Mouse (Mus musculus) embryo, embryonic 9.5 days (tissue): ENCODE results near the gene Ccdc172.

Experiments
- DNase-seq: peaks from one replicate; pipeline ENCODE4 v3.0.0-alpha.2; 2017; ENCODE audit errors: extremely low spot score

Ccdc172 gene

DNA sequence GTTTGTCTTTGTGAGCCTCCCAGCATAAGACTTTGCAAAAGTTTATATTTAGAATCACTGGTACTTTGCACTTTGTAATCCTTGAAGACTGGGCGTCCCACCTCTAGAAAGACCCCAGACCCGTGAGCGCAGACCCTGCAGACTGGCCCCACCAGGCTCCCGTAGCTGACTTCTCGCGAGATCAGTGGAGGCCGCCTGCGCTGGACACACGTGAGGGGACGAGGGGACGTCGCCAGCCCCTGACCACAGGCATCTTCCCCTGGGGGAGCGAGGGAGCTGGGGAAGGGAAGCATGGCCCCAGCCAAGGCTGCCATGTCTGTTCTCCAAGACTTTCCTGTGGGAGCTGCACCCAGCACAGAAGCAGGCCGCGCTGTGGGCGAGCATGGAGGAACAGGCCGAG, at the start of gene Ccdc172:
TSS of gene Ccdc172 (plus strand) at position 176 of the 400 bp plus-strand sequence.
- DNase-seq, result no peak

DNA sequence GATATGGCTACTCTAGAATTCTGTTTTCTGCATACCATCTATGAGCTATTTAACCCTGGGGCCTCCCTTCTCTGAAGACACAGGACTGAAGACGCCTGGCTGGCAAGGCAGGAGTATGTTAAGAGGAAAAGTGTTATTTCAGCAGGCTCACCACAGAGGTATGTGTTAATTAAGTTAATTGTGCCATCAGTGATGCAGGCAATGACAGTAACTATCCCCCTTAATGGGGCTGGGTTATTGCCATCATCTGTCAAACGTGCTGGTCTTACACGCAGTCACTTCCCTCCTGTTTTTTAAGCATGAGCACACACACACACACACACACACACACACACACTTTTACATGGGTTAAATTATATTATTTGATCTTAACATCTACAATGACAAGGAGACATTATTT, 48.0 kb upstream of the Ccdc172 start:
- DNase-seq, result no peak

DNA sequence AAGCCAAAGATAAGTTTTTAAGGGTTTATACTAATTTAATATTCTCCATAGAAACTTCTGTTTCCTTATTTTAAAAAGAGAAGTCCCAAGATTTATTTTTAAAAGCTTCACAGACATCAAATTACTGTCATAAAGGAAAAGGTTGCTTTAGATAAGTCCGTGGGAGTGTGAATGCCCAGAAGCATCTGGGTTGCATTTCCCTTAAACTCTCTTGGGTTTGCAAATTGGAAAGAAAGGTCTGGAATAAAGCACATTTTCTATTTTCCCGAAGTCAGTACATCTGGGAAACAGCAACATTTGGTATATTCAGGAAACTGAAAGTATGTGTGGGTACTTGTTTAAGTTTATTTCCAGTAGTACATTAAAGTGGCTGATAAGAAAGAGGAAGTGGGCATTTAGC, 43.5 kb upstream of the Ccdc172 start:
- DNase-seq, result no peak

DNA sequence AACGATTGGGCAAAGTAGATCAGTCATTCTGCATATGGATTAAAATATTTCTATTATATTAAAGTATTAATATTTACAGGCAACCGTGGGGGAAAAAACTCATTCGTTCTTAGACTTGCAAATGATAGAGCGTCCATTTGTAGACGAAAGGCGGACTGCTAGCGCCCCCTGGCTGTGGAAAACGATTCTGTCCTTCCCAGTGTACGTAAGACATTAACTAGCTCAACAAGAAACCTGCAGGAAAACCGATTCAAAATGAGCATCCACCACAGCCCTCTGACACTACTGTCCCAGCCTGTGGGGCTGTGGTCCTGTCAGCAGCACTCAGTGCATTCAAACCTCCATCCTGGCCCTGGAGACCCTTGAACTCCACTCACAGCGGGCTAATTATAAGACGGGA, 42.4 kb upstream of the Ccdc172 start:
- DNase-seq, result peak; percentile 80

DNA sequence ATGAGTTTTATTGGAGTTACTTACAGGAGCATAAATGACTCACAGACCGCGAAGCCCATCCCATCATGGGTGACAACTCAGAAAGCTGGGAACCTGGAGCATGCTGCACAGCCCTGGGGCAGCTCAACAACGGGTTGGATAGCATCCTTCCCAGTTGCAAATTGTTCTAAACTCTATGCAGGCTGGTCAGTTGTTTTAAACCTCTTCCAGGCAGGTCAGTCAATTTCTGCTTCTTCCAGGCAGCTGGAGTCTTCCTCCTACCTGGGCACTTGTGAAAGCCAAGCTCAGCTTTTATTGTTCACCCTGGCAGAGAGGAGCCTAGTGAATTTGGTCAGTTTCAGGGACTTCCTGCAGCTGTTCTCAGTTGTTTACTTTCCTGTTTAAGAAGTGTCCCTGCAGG, 37.5 kb upstream of the Ccdc172 start:
- DNase-seq, result no peak

DNA sequence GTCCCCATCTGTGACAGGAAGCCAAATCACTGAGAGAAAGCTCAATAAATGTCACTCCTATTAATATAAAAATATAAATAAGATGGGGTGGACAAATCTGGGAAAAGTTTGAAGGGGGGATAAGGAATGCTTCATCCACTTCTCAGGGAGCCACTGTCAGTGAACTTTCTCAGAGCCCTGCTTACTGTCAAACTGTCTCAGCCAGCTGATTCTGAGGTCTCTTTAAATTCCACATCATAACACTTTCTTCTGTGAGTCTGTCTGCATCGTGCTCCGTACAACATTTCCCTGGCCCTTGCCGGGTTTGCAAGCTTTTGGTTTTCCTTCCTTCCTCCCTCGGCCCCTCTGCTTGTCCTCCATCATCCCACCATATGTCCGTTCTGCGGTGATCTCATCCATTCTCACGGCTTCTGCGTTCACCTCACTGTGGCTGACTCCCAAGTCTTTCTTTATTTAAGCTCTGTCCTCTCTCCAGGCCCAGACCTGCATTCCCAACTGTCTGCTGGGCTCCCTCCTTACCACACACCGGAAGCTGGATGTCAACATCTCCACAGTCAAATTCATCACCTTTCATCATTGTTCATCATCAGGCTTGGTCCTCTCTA, 29.3 kb upstream of the Ccdc172 start:
- DNase-seq, result no peak

DNA sequence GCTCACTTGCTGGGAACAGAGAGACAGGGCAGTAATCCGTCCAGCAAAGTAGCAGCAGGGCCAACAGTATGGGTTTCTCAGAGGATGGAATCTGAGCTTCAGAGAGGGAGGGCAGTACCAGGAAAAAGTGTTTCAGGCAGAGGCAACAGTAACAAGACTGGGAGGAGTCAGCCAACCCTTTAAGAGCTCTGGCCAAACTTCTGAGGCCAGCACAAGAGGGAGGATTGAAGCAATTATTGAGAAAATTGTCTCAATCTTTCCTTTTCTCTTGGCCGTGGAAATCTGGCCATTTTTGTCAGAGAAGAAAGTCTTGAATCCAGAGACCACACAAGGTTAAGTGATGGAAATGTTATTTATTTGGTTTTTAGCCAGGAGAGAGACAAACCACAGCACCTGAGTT, 25.1 kb upstream of the Ccdc172 start:
- no peak for DNase-seq

DNA sequence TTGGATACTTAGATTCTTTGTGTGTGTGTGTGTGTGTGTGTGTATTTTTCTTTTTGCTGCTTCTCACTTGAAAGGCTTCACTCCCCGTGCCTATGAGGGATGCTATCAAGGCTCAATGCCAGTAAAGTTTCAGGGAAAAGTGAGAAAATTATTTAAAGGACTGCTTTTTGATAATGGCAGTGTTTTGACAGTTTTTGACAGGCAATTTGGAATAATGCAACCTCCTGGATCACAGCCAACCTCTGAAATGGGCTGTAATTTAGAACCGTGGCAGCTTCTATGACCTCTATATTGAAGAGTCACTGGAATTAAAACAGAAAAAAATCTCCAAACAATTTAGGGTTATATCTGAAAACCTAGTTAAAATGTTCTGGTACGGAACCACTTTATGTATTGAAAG, 14.7 kb upstream of the Ccdc172 start:
- DNase-seq, result no peak

DNA sequence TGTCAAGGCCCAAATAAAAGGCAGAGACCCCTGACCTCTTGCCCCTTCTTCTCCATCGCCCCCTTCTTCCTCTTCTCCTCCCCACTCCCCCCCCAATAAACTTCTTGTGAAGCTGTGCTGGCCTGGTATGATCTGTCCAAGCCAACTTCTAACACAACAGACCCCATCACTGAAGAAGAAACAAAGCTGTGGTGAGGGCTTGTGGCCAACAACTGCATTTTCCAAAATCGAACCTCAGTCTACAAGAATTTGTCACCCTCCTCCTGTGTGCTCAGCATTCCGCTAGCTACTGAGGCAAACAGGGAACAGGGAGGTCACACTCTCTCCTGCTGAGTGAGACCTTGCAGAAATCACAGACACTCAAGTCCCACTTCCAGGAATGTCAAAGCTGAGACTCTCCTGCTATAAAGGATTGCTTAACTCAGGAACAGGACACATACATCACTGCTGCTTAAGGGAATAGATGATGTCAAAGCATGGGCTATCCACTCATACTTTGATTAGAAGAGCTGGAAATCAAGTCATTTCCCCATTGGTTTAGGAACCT, 12.3 kb upstream of the Ccdc172 start:
- DNase-seq, result no peak

DNA sequence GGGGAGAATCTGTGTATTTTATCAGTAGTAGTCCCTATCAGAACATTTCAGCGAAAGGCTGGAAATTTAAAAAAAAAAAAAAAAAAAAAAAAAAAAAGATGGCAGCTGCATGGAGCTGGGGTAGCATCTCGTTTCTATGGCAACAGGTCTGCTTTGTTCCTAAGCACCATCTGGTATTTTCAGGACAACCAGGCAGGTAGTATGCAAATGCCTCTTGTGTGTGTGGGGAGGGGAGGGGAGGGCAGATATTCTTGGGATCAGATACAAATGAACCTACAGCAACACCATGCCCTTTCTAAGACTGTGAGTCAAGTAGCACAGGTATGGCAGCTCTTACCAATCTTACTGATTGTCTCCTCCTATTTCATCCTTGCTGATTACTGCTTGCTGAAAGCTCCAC, 11.7 kb upstream of the Ccdc172 start:
- no peak for DNase-seq

DNA sequence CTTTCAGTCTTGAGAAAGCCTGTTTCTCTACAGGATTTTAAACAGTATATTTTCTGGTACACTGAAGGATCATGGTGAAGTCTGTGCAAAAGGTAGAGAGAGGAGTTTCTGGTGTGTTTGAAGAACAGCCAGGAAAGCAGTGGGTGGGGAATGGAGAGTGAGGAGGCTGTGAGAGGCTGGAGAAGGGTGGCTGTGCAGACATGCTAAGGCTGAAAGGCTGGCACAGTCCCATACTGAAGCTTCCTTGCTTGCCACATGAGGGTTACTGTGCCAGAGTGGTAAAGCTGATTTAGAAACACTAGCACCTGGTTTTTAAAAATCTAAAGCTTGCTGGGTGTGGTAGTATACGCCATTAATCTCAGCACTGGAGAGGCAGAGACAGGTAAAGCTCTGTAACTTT, 9.9 kb downstream of the Ccdc172 start:
- DNase-seq, result no peak

DNA sequence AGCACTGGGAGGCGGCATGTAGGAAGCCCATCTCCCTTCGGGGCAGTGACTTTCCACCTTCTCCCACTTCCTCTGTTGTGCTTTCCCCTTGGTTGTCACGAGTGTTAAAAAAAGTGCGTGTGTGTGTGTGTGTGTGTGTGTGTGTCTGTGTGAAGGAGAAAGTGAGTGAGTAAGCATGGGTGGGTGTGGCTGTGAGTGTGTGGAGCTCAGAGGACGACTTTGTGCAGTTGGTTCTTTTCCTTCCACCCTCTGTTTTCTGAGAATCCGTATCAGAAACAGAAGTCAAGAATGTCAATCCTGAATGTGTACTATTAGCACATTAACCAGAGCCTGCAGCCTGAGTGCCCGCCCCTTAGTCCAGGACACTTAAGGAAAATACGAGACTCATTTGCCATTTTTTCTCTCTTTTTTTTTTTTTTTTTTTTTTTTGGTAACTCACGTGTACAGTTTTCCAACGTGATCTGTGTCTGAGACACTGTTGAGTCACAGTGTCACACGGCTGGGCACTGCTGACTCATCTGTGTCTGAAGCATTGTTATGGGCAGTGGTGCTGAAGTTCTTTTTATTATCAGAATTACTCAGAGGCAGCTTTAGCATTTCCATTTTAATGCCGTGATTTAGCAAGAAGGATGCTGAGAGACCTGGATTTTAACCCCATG, 12.1 kb downstream of the Ccdc172 start:
- DNase-seq, result no peak

DNA sequence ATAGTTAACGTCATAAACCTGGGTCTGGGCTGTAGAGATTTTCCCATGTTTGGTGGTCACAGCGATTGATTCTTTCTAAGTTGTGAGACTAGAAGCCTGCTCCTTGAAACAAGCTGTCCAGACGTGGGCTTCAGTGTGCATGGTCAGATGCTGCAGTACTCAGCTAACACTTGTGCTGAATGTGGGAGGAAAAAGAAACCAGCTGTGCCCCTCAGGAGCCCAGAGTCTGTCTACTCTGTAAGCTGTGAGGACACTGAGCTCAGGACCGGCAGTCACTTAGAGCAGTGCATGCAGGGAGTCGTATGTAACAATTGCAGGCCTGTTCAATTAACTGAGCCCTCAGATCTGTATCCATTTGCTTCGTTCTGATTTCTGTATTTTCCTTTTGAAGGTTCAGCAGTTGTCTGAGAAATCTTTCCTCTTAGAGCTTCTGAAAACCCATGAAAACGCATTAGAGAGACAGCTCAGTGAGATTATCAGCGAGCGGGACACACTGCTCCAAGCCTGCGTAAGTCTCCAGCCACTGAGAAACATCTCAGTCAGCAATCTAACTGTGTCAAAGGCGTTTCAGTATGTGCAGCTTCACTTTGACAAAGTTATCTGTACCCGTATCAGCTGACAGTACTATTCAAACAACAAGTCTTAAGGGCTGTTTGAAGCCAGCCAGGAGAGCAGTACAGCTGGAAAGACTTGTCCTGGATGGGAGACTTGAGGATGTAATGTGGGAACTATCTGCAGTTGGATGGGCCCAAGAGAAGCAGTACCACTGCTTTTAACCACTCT, 13.9 kb downstream of the Ccdc172 start:
- DNase-seq, result no peak

DNA sequence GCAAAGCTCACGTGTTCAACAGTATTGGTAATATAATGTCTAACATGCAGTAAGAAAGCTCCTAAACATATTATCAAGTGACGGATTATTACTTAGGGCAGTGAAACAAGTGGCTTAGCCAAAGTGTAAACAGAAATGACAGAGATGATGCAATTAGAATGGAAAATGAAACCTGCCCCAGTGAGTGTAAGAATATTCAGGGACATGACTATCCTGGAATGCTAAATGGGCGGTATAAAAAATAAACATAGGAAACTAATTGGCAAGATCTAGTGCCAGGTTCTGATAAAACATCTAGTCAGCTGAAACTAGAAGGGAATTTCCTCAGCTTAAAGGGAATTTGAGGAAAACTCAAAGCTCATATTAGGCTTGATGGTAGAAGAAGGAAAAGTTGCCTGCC, 21.3 kb downstream of the Ccdc172 start:
- DNase-seq, result no peak

DNA sequence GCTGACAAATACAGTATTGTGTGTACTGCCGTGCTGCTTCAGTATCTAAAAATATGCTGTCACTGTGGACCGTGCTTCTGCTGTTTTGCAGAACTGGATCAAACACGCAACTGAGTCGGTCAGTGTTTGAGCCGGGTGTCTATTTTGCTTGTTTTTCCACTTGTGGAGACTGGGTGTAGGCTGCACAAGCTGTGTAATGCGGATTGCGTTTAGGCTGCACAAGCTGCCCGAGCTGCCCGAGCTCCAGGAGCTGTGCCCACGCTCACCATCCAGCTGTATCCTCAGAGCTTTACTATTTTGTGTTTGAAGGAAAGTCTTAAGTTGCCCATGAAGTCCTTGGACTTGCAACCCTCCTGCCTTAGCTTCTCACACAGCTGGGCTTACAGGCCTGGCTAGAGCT, 24.9 kb downstream of the Ccdc172 start:
- no peak for DNase-seq

DNA sequence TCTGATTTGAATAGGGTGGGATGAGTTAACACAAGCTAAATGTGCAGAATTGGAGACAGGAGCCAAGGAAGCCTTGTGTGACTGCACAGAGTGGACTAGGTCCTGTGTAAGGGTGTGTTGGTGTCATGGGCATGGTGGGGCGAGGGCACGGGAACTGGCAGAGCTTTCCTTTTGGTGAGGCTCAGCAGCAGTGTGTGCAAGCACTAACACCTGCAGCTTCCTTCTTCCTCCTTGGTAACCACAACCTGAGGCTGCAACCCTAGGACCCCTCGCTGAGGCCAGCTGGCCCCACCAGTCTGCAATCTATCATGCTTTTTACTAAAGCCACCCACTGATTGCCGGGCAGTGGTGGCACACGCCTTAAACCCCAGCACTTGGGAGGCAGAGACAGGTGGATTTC, 28.6 kb downstream of the Ccdc172 start:
- DNase-seq, result no peak

DNA sequence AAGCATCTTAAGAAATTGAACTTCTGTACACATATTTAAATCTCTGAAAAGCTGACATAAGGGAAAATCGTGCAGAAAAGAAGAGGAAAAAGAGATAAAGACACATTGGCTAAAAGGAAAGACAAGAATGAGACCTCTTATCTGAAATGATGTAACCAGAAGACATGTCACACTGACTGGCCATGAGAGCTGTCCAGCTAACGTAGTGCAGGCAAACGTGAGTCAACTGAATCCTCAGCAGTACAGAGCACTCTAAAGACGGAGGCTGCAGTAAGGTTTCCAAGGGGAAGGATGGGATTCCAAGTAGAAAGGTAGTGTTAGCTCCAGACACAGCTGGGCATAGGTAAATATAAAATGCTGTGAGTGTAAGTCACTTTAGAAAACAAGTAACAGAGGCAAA, 36.6 kb downstream of the Ccdc172 start:
- no peak for DNase-seq

DNA sequence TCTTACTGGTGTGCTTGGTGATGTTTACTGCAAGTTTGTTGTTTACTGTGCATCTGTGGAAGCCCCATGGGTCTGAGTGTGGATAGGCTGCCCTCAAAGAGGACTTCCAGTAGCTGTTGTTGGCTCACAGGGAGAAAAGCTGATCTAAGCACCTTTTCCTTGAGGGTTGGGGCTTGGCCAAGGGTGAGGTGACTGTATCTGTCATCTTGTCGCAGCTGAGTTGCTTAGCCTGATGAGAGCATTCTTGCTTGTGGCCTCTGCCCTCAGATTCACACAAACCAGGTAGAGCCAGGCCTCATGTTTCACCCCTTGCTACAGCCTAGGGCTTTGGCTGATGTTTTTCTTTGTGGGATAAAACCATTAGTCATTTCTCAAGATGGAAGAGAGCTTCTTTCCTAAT, 38.7 kb downstream of the Ccdc172 start:
- no peak for DNase-seq

DNA sequence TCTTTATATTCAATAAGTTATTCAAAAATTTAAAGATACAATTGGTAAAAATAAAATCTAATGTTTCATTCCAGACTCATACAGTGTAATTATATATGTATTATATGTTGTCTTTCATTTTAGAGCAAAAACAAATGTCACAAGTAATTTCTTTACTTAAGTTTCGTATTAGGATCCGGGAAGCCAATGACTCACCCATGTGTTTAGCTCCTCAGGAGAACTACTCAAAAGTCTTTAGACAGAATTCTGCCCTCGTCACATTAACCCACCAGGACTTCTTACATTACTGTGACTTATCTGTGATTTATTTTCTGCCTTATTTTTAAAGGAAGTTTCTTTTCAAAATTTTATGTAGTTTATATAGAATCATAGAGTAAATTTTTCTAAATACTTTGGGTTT, 39.1 kb downstream of the Ccdc172 start:
- no peak for DNase-seq

DNA sequence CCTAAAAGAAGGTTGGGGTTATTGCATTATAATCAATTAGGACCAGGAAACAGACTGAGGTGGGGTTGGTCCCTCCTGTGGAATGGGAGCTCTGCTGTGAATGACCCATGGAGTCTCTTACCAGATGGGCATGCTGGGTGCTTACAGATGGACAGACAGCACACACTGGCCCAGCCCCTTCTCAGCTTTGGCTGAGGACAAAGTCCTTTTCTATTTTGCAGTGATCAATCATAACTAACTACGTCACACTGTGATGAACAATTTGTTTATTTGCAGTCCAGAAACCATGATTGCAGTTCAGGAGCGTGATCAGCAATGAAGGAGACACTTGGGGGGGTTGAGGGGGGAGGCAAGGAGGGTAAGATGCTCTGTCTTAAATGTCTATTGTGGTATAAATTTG, 43.2 kb downstream of the Ccdc172 start:
- DNase-seq, result no peak

DNA sequence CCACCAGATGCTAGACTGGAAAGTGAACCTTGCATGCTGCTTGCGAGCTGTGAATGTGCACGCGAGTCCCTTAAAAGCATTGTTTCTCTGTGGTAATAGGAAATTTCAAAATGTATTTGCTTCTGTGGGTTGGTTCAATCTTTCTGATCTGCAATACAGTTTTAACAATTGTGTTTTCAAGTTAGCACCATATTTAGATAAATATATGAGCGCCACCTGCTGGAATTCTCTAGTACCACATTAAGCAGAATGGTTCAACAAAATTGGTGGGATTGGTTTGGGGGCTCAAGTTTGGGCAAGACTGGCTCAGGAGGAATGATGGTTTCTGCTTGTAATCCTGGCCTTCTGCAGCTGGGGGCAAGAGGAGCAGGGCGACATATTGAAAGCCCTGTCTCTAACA, 46.6 kb downstream of the Ccdc172 start:
- peak; percentile 41 for DNase-seq

DNA sequence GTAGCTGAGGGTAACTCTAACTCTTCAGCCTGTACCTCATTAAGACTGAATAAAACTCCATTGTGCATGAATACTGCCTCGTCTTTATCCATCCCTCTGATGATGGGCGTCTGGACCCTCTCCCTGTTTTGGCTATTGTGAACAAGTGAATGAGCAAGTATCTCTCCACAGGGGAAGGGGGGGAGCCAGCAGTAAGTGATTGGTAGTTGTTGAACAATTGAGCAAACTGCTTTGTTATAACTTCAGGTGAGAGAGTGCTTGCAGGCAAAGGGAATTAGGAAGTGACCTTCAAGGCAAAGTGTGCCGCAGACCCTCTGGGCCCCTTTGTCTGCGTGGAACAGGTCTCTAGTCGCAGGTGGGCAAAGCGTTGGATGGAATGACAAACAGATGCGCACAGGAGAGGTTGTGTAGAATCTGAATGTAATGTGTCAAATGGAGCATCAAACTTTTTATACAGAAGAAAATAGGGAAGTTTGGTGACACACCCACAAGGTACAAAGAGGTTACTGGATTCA, 50.6 kb downstream of the Ccdc172 start:
- DNase-seq, result no peak

DNA sequence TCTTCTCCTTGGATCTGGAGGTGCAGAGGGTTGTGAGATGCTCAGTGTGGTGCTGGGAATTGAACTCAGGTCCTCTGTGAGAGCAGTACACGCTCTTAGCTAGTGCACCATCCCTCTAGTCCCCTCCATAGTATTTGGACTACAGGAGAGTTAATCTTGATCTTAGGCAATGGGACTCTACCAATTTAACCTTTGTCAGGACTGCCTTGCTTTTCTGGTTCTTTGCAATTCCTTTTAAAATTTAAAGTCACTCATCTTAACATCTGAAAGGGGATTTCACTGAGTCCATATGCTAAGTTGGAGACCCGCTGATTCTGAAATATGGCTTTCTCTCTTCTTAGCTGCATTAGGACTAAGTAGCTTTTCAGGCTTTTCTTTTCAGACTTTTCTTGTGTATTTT, 59.8 kb downstream of the Ccdc172 start:
- no peak for DNase-seq
